Mouse (Mus musculus): ENCODE data around the gene Map4k4.

Gene Map4k4

GRCm38 (mm10) chr1:39898686-39899085, 2.0 kb upstream of the Map4k4 start:
- DNase-seq (ENCODE audit: low read depth, low spot score): no peak

GRCm38 (mm10) chr1:39901063-39901811, 524 bp downstream of the Map4k4 start:
- DNase-seq (ENCODE audit: low read depth, low spot score): no peak

GRCm38 (mm10) chr1:39901851-39902703, 1.4 kb downstream of the Map4k4 start:
- no peak for DNase-seq (ENCODE audit: low read depth, low spot score)

- DNase-seq (ENCODE audit: low read depth, low spot score): peak; percentile 68
Observed at GRCm38 (mm10) chr1:39902704-39903151, 2.0 kb downstream of the Map4k4 start.

- no peak for DNase-seq (ENCODE audit: low read depth, low spot score)
Observed at GRCm38 (mm10) chr1:39904720-39905119, 4.0 kb downstream of the Map4k4 start.

GRCm38 (mm10) chr1:39906921-39907320, 6.2 kb downstream of the Map4k4 start:
- peak; percentile 47 for DNase-seq (ENCODE audit: low read depth, low spot score)

GRCm38 (mm10) chr1:39908976-39909375, 8.3 kb downstream of the Map4k4 start:
- DNase-seq (ENCODE audit: low read depth, low spot score): no peak

GRCm38 (mm10) chr1:39911446-39911845, 10.7 kb downstream of the Map4k4 start:
- no peak for DNase-seq (ENCODE audit: low read depth, low spot score)

GRCm38 (mm10) chr1:39913256-39913655, 12.5 kb downstream of the Map4k4 start:
- DNase-seq (ENCODE audit: low read depth, low spot score): no peak

- DNase-seq (ENCODE audit: low read depth, low spot score): no peak
Observed at GRCm38 (mm10) chr1:39916144-39916543, 15.4 kb downstream of the Map4k4 start.

- DNase-seq (ENCODE audit: low read depth, low spot score): no peak
Observed at GRCm38 (mm10) chr1:39917855-39918516, 17.3 kb downstream of the Map4k4 start.

GRCm38 (mm10) chr1:39918517-39919115, 17.9 kb downstream of the Map4k4 start:
- DNase-seq (ENCODE audit: low read depth, low spot score): no peak

GRCm38 (mm10) chr1:39920616-39921015, 19.9 kb downstream of the Map4k4 start:
- DNase-seq (ENCODE audit: low read depth, low spot score): no peak

- no peak for DNase-seq (ENCODE audit: low read depth, low spot score)
Observed at GRCm38 (mm10) chr1:39921996-39922395, 21.3 kb downstream of the Map4k4 start.

GRCm38 (mm10) chr1:39922714-39923113, 22.0 kb downstream of the Map4k4 start:
- DNase-seq (ENCODE audit: low read depth, low spot score): no peak

- no peak for DNase-seq (ENCODE audit: low read depth, low spot score)
Observed at GRCm38 (mm10) chr1:39923395-39924337, 23.0 kb downstream of the Map4k4 start.

- no peak for DNase-seq (ENCODE audit: low read depth, low spot score)
Observed at GRCm38 (mm10) chr1:39931055-39931454, 30.3 kb downstream of the Map4k4 start.

GRCm38 (mm10) chr1:39932216-39932739, 31.6 kb downstream of the Map4k4 start:
- no peak for DNase-seq (ENCODE audit: low read depth, low spot score)

GRCm38 (mm10) chr1:39932922-39933321, 32.2 kb downstream of the Map4k4 start:
- no peak for DNase-seq (ENCODE audit: low read depth, low spot score)

- no peak for DNase-seq (ENCODE audit: low read depth, low spot score)
Observed at GRCm38 (mm10) chr1:39934954-39935353, 34.2 kb downstream of the Map4k4 start.

All from skeletal muscle tissue, adult 2 months (tissue).